Mouse (Mus musculus) heart, postnatal 0 days (tissue): ENCODE data around the gene Tmem132b.

Experiments
- CTCF ChIP-seq: IDR thresholded peaks from 2 replicates; pipeline ENCODE4 v1.5.1; 2016; ENCODE audit warnings: antibody characterized with exemption, control low read depth, low read depth
- EP300 ChIP-seq: IDR thresholded peaks from 2 replicates; pipeline ENCODE4 v1.6.1; 2016; ENCODE audit warnings: antibody characterized with exemption, low read depth

DNA sequence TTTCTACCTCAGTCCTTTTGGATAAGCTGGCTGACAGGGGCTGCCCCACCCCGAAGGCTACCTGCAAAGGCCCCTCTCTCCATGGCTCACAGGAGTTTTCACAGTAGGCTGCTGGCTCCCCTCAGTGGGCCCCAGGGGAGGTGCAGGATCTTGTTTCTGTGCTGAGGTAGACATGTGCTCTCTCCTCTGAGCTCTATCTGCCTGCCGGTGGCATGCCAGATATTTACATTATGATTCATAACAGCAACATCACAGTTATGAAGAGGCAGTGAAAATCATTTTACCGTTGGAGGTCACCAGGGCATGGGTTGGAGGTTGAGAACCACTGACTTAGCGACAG, 43.5 kb upstream of the Tmem132b start:
- TF ChIP-seq CTCF (peak; percentile 50), EP300 (no peak)
